Mouse (Mus musculus): Measurements from ENCODE around the gene Msh5.
"Not testable (repeated sequence)": the region's sequence is repeated elsewhere in the genome, so short reads cannot be mapped to it uniquely, and the experiment has no call there.

Msh5 gene

GRCm38 (mm10) chr17:35023756-35024155 is 22.8 kb downstream of the Msh5 start:
- peak in 1 of 2 experiments; percentile 27 for DNase-seq (ENCODE audit: low spot score in 2 of 2)

DNA sequence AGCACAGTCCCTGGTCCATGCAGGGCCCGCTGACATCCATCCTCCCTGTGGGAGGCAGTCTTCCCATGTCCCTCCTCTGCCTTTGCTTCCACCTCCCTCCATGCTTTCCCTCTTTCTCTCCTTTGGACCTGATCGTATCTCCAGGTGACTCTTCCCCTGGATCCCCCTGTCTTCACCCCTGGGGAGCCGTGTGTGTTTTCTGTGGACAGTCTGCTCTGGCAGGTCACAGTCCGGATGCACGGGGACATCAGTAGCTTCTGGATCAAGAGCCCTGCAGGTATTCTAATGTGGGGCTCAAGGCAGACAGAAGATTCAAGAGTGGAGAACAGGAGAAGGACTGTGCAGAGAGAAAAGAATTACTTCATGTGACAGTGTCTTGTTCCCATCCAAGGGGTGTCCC is 23.3 kb downstream of the Msh5 start:
- peak in 1 of 2 experiments; percentile 60 for DNase-seq (ENCODE audit: low spot score in 2 of 2)

- DNase-seq (ENCODE audit: low spot score in 2 of 2): peak in 1 of 2 experiments; percentile 64
Observed at GRCm38 (mm10) chr17:35022541-35023060, 23.9 kb downstream of the Msh5 start.

DNA sequence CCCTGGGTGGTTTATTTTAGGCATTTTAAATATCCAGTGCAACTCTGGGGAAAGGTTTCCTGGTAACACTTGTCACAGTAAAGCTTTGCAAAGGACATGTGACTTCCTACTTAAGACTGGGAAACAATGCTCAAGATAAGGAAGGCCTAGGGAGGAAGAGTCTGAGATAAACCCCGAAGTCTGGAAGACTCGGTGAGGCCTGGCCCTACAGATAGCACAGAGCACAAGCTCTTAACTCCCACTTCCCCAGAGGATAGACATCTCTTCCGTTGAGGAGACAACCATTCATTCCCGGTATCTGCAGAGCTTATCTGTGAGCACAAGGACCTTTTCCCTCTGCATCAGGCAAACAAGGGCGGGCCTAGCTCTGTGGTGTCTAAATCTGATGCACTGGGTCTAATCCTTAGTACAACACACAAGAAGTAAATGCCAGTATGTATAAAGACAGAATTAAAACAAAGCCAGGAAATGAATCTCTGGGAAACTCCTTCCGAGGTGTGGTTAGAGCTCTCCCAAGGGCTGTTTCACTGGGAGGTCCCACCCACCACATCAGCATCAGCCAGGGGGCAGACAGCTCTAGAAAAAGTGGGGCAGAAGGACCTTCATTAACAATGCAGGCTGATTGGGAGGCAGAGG is 24.6 kb downstream of the Msh5 start:
- no peak for DNase-seq (ENCODE audit: low spot score in 2 of 2)

DNA sequence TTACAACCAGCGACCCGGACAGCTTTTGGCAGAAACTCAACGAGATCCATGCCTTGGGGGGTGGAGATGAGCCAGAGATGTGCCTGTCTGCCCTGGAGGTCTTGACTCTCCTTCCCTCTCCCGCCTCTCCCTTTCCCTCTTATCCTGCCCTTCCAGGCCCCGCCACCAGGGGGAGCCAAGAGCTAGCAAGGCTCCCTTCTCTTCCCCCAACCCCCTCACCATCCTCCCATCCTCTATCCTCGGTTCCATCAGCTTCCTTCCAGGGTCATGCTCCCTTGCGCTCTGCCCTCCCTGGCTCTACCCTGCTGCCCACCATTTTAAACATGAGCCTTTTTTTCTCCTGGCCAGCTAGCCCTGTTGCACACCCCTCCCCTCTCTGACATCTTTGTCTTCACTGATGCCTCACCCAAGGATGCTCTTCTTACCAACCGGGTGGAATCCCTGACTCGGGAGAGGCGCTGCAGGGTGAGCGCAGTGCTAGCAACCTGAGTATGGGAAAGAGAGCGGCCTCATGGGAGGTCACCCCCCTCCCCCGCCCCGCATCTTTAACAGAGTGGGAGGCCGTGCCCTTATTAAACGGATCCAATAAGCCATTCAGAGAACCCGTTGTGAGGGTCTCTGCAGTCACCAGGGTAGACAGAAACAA is 25.3 kb downstream of the Msh5 start:
- peak; percentile 89 to 98 for DNase-seq (ENCODE audit: low spot score in 2 of 2)

GRCm38 (mm10) chr17:35020551-35020950 is 26.0 kb downstream of the Msh5 start:
- DNase-seq (ENCODE audit: low spot score in 2 of 2): no peak

DNA sequence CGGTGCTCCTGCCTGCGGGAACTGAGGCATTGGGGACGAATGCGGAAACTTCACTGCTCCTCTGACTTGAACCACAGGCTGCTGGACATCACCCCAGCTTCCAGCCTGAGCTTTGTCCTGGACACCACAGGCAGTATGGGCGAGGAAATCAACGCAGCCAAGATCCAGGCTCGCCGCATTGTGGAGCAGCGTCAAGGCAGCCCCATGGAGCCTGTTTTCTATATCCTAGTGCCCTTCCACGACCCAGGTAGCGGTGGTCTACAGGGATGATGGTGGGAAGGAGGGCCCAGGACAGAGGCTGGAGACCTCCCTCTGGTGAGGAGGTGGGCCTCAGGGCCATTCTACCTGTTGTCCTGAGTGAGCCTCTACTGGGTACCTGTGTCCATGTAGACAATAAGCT is 26.7 kb downstream of the Msh5 start:
- DNase-seq (ENCODE audit: low spot score in 2 of 2): no peak

- peak in 1 of 2 experiments; percentile 57 for DNase-seq (ENCODE audit: low spot score in 2 of 2)
Observed at GRCm38 (mm10) chr17:35018171-35018570, 28.4 kb downstream of the Msh5 start.

DNA sequence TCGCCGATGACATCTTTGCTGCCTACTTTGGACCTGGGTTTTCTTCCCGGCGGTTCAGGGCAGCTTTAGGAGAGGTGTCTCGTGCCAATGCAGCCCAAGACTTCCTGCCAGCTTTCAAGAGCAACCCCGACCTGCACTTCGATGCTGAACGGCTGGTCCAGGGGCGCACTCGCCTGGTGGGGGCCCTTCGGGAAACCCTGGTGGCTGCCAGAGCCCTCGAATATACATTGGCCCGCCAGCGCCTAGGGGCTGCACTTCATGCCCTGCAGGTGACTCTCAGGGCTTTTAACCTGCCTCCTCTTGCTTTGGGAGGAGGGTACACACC is 28.9 kb downstream of the Msh5 start:
- DNase-seq (ENCODE audit: low spot score in 2 of 2): peak in 1 of 2 experiments; percentile 61

DNA sequence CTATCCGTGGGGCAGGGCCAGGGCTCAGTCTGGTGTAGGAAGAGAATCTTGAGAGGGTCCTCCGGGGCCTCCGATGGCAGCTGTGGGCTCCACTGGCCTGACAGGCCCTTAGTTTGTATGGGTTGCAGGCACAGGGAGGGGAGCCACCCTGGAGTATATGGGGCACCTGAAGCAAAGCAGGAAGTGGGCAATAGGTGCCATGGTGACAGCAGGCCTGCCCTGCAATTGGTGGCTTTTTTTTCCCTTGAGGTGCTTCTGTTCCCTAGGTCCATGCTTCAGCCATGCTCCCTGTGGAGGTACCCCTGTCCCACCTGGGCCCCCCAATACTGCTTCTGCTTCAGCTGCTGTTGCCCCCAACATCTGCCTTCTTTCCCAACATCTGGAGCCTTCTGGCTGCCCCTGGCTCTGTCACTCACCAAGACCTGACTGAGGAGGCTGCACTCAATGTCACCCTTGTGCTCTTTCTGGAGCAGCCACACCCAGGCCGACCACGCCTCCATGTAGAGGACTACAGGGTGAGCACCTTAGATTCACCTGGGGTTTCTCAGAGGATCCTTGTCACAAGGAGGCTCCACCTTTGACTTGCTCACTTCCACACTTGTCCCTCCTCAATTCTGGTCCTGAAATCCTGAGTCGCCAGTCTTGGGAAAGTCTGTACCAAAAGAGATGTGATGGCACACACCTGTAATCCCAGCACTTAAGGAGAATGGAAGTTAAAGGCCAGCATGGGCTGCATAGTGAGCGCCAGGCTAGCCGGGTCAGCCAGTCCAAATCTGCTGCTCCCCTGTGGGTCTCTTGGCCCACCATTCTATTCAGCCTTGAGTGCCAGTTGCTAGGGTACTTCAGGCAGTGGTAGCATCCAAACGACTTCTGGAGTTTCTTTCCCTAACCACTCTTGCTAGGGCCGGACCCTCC is 29.5 kb downstream of the Msh5 start:
- DNase-seq (ENCODE audit: low spot score in 2 of 2): peak; percentile 14 to 62

DNA sequence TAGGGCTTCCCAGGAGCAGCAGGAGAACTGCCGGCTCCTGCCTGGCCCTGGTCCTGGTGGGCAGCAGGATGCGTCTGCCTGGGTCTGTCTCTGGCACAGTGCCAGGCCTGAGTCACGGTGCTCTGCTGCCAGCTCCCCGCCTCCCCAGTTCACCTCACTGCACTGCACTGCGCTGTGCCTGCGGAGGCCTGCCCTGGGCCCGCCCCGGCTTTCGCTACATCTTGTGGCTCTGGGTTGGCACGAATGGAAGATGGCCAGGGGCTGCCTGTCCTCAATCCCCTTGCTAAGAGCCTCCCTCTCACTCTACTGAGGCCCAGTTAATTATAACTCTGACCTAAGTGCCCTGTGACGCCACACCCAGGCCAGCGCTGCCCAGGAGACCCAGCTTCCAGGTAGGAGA is 30.2 kb downstream of the Msh5 start, which contains the start of gene Vwa7:
Gene Vwa7 (plus strand): TSS at position 204 of the 400 bp plus-strand sequence.
- DNase-seq (ENCODE audit: low spot score in 2 of 2): peak; percentile 38 to 69

DNA sequence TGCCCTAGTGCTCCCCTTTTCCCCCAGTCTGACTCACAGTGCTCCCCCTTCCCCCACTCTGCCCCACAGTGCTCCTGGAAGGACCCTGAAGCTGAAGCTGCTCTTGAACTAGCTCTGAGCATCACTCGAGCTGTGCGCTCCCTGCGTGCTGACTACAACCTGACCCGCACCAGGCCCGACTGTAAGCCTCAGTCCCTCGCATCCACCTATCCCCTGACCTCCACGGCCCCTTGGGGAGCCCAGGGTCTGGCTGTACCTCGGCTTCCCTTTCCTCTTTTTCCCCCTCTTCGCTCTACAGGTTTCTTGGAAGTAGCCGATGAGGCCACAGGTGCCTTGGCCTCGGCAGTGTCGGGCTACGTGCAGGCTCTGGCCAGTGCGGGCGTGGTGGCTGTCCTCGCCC is 31.2 kb downstream of the Msh5 start:
- peak in 1 of 2 experiments; percentile 65 for DNase-seq (ENCODE audit: low spot score in 2 of 2)

DNA sequence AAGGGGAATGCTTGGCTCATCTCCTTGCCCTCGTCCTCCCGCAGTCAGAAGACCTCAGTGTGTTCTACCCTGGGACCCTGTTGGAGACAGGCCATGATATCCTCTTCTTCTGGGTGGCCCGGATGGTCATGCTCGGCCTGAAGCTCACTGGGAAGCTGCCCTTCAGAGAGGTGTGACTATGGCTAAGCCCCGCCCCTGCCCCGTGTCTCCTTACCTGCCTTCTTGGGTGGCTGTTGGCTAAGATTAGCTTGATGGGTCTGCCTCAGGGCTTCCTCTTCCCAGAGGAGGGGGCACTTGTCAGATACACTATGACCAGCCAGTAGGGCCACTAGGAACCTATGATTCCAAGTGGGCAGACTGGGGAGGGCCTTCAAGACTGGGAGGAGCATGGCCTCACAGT is 33.3 kb downstream of the Msh5 start:
- peak in 1 of 2 experiments; percentile 11 for DNase-seq (ENCODE audit: low spot score in 2 of 2)

DNA sequence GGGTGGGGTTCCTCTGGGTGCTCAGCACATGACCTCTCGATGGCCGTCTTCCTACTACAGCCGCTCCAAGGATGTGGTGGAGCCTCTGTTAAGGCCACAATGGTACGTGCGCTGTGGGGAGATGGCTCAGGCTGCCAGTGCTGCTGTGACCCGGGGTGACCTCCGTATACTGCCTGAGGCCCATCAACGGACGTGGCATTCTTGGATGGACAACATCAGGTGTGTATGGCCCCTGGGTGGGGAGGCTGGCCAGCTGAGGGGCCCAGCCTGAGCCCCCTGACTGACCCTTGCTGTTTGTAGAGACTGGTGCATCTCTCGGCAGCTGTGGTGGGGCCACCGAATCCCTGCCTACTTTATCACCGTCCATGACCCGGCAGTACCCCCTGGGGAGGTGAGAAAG is 34.1 kb downstream of the Msh5 start:
- no peak for DNase-seq (ENCODE audit: low spot score in 2 of 2)

GRCm38 (mm10) chr17:35011440-35011839 is 35.1 kb downstream of the Msh5 start:
- DNase-seq (ENCODE audit: low spot score in 2 of 2): peak in 1 of 2 experiments; percentile 59

GRCm38 (mm10) chr17:35009586-35009985 is 37.0 kb downstream of the Msh5 start:
- DNase-seq (ENCODE audit: low spot score in 2 of 2): no peak

- DNase-seq (ENCODE audit: low spot score in 2 of 2): no peak
Observed at GRCm38 (mm10) chr17:35007387-35007991, 39.1 kb downstream of the Msh5 start.

DNA sequence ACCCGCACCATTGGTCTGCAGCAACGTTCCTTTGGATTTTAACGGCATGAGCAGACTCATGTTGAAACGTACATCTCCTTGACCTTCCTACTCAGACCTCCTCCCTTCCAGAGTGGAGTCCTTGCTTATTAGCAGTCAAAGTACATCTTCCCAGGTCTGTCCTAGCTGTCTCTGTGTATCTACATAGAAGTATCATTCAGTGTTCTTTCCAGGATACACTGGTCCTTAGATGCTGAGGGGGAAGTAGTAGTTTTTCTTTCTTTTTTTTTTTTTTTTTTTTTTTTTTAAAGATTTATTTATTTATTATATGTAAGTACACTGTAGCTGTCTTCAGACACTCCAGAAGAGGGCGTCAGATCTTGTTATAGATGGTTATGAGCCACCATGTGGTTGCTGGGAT is 40.6 kb downstream of the Msh5 start:
- DNase-seq (ENCODE audit: low spot score in 2 of 2): not testable (repeated sequence)

- DNase-seq (ENCODE audit: low spot score in 2 of 2): peak; percentile 10 to 59
Observed at GRCm38 (mm10) chr17:35005158-35005557, 41.4 kb downstream of the Msh5 start.

DNA sequence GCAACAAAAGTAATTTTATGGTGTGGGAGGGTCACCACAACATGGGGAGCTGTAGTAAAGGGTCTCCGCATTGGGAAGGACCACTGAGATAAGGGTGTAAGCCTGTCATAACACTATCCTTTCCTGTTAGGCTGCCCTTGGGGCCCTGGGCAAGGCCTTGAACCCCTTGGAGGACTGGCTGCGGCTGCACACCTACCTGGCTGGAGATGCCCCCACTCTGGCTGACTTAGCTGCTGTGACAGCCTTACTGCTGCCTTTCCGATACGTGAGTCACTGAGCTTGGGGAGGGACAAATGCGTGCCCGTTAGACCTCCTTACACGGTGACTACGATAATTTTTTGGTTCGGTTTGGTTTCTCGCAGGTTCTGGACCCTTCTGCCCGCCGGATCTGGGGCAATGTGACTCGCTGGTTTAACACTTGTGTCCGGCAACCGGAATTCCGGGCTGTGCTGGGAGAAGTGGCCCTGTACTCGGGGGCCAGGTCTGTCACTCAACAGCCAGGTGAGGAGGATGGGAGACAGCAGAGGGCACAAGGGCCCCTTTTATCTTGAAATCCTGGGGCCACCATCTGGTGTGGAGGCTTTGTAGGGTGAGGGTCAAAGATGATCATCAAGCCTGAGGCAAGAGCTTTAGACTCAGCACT is 42.3 kb downstream of the Msh5 start:
- no peak for DNase-seq (ENCODE audit: low spot score in 2 of 2)

Data from spleen, postnatal 4 days (tissue).